Mouse (Mus musculus) kidney, adult 18-20 months (tissue): ENCODE results near the gene Nova2.

Source experiments
- DNase-seq: peaks from one replicate; pipeline ENCODE4 v3.0.0; 2021

Gene Nova2

GRCm38 (mm10) chr7:18925162-18925938 is at the start of gene Nova2:
Gene Nova2, plus strand, starts transcription at chr7:18925888.
- DNase-seq: peak; percentile 85

DNA sequence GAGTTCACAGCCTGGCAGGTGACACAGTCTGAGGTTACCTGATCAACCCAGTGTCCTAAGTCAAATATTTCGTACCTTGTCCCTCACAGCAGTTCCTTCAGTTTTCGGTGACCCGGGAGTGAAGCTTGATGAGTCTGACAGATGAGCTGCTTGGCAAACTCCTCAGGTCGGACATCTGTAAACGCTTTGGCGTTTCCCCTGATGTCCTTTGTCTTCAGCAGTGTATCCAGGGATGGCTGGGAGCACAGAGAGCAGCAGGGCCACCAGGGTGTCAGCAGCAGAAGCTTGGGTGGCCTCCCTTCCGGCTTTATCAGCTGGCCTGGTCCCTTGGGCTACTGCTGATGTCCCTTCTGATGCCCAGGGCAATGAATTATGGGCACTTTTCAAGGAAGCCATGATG is 47.0 kb upstream of the Nova2 start:
- no peak for DNase-seq

- no peak for DNase-seq
Measured at GRCm38 (mm10) chr7:18883991-18884744, 41.5 kb upstream of the Nova2 start.

DNA sequence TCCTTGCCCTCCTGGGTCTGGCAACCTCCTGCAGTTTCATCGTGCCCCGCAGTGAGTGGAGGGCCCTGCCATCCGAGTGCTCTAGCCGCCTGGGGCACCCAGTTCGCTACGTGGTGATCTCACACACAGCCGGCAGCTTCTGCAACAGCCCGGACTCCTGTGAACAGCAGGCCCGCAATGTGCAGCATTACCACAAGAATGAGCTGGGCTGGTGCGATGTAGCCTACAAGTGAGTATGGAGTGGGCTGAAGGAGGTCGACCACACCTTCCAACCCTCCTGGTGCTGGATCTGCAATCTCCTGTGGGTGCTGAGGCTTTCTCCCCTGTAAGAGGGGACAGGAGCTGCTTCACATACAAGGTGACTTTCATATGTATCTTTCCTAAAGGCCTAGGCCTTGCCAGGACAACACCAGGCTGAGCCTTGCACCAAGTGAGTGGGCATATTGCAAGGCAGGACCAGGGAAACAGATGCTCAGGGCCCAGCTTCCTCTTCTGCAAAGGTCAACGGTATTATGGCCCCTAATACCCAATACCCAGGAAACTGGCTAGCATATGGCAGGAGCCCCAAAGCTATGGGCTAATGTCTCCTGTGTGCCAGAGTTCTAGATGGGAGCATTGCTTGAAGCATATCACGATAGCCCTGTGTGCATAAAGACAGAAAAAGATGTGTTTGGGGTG is 40.8 kb upstream of the Nova2 start:
- DNase-seq: no peak

- no peak for DNase-seq
Measured at GRCm38 (mm10) chr7:18886963-18887362, 38.7 kb upstream of the Nova2 start.

DNA sequence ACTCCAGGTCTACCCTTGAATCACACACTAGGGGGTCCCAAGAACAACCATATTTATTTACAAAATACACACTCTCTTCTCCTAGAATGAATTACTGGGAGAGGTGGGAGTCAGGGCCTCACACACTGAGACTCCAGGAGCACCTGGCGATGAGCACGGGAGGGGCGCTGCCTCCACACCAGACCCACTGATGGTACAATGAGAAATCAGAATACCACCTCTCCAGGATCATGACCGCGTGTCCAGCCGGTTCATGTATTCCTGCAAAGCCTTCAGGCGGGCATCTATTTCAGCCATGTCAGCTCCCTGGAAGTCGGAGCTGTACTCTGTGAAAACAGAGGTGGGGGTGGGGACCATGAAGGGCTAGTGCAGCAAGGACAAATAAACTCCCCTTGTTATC is 34.8 kb upstream of the Nova2 start:
- no peak for DNase-seq

GRCm38 (mm10) chr7:18891872-18892599 is 33.7 kb upstream of the Nova2 start:
- DNase-seq: peak; percentile 89

- DNase-seq: peak; percentile 20
Measured at GRCm38 (mm10) chr7:18893009-18893408, 32.7 kb upstream of the Nova2 start.

GRCm38 (mm10) chr7:18893651-18894430 is 31.8 kb upstream of the Nova2 start:
- DNase-seq: peak; percentile 76

DNA sequence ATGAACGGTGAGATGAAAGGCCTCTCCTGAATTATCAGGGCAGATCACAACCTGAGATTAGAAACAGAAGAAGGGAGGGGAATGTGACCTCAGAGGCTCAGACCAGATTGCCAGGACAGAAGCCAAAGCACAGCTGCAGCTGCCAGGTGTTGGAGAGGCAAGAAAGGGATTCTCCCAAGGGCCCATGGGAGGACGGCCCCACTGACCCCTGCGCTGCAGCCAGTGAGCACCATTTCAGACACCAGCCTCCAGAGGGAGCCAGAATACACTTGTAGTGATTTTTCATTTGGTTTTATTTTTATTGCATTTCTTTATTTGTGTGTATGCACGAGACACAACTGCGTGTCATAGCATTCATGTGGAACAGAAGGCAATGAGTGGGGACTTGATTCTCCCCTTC is 29.2 kb upstream of the Nova2 start:
- DNase-seq: peak; percentile 53

- DNase-seq: no peak
Measured at GRCm38 (mm10) chr7:18900513-18900912, 25.2 kb upstream of the Nova2 start.

DNA sequence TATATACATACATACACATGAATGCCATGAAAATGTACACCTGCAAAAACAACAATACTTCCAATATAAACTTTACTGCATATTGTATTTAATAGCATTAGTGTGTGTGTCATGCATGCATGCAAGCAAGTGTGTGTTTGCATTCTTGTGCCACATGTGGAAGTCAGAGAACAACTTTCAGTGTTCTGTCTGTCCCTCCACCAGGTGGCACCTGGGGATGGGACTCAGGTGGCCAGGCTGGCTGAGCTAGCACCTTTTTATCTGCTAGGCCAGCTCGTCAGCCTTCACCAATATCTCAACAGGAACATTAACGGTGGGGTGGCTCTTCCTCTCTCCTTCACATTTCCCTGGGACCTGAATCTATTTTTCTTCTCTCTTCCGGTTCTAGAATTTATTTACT is 23.2 kb upstream of the Nova2 start:
- no peak for DNase-seq

- DNase-seq: no peak
Measured at GRCm38 (mm10) chr7:18904971-18905370, 20.7 kb upstream of the Nova2 start.

DNA sequence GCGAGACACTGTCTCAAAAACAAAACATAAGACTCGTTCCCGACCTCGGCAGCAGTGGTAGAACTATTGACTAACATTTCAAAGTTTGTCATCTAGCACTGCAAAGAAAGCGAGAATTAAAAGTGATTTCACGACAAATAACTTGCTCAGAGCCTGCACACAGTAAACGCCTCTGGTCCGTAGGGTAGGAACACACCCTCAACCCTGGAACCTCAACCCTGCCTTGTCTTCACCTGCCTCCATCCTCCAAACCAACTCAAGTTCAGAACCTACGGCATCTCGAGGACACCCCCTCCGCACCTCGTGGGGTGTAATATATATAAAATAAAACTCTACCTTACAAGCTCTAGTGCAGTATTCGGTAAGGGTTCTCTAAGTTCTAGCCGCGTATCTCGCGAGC is 15.9 kb upstream of the Nova2 start:
- no peak for DNase-seq

DNA sequence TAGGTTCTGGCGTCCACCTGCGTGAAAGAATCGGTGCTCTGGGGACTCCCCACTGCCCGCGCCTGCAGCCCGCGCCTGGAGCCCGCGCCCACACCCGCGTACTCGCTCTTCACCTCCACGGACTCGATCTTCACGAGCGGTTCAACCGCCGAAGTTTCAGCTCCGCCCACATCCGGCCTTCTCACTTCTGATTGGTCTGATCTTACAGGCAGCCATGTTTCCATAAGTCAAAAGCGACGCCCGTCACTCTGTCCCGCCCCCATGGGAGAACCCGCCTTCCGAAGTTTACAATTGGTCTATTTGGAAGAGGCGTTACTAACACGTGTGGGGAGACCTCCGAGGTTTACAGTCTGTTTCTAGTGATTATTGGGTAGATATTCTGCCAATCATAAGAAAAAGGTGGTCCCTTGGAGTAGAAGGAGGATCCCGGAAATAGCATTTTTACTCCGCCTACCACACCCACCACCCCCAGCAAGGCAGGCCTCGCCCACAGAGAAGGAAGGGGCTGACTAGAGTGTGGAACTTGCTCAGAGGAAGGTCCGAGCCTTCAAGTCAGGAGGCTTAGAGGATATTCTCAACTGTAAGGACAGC is 15.4 kb upstream of the Nova2 start, which contains the start of gene Ccdc61:
Gene Ccdc61, minus strand, starts transcription at position 175 of the 591 bp plus-strand sequence.
- DNase-seq: peak; percentile 97

DNA sequence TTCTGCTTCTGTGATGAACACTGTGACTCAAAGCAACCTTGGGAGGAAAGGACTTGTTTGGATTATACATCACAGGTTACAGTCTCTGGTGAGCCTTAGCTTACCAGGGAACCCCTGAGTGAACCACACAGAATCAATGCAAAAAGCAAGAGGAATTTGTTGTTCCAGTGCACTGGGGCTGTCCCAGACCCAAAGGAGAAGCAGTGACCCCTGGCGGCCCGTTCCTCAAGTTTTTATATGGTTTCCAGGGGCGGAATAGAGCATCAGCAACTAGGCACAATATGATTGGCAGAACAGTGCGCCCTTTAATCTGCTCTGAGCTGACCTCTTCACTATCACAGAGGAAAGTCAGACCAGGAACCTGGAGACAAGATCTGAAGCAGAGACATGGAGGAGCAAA is 9.4 kb upstream of the Nova2 start:
- no peak for DNase-seq

DNA sequence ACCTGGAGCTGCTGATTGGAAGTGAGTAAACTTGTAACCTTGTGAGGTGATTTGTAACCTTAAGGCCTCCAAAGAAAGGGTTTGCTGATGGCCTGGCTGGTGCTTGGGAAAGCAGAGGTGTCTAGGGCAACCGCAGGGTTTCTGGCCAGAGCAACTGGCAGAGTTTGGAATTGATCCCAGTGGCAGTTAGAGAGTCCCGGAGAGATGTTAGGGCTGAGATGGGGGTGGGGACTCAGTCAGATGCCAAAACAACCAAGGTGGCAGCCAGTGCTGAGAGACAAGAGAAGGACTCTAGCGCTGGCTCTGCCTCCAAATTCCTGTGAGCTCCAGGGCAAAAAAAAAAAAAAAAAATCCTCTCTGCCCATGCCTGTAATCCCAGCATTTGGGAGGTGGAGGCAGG is 7.8 kb upstream of the Nova2 start:
- DNase-seq: no peak

- DNase-seq: peak; percentile 65
Measured at GRCm38 (mm10) chr7:18921069-18921468, 4.6 kb upstream of the Nova2 start.

- no peak for DNase-seq
Measured at GRCm38 (mm10) chr7:18922807-18923206, 2.9 kb upstream of the Nova2 start.

DNA sequence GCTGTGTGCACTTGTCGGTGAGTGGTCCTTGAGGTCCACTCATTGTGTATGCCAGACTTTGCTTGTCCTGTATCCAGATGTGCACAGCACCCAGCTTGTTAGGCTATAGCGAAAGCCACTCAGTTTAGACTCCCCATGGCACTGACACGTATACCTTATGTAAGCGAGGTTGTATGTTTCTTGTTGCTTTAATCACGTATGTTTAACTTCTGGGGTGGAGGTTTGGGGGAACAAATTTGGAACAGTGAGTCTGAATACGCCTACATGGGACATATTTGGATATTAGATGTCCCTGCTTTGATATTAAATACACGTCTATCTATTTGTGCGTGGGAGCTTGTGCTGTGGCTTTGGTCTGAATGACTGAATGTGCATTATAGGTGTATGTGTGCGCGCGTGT is 2.4 kb upstream of the Nova2 start:
- DNase-seq: no peak

DNA sequence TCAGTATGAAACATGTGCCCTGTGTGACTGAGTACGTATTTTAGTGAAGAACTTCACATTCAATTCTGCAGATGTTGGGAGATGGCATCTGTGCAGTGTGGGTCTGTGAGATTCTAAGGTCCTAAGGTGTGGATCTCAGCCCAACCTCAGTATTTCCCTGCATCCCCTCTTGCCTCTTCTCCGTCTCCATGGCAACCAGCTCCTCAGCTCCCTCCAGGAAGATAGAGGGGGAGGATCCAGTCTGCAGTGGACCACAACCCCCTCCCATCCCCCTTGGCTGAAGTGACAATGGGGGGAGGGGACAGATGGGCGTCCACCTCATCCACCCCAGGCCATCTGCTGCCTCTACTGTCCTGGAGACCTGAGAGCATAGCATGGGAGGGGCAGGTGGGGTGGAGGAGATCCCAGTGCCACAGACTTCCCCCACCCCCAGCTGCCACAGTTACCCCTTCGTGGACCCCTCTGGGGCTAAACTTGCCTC is 1.9 kb upstream of the Nova2 start:
- DNase-seq: no peak

GRCm38 (mm10) chr7:18924321-18924720 is 1.4 kb upstream of the Nova2 start:
- DNase-seq: no peak
